Mouse (Mus musculus): ENCODE results near the gene Fam163a. TPM values are rescaled to one million over a fixed set of nuclear protein-coding genes. Genes with fewer than 3 reads are reported as not detected.
A peak's percentile ranks its signal among the peaks of the same experiment; 100 is the strongest.

Fam163a gene
- total and polyA plus RNA-seq, 3 experiments: not detected

GRCm38 (mm10) chr1:156229448-156229847 is 24.6 kb upstream of the Fam163a start:
- in situ Hi-C loops (cut with MboI; ENCODE audit: low pct_ligation_motif_present, low pct_unique_long_range_greater_than_20kb, low sequenced_read_pairs) (no loop called here), dilution Hi-C loops (cut with MboI; ENCODE audit: extremely low pct_ligation_motif_present, extremely low pct_unique_long_range_greater_than_20kb, low sequenced_read_pairs) (no loop called here)
- Histone ChIP-seq H3K9me3 (replicated peaks; ENCODE audit: low read length) (peaks cover 2% of the 10 kb centered on the region), H3K4me2 (ENCODE audit: insufficient read depth, low read depth, poor library complexity, severe bottlenecking) (no peak overlapping the region), H3K27ac (ENCODE audit: insufficient read depth, low read depth) (no peak overlapping the region), H3K9ac (ENCODE audit: insufficient read depth, low read depth) (no peak overlapping the region), H3K36me3 (replicated peaks in 1 of 2; ENCODE audit: control insufficient read depth in 1 of 2, insufficient read depth in 1 of 2, low read length in 1 of 2) (no peaks in the 10 kb centered on the region), H3K4me3 (replicated peaks in 1 of 3; ENCODE audit: low read depth in 2 of 3, low read length in 2 of 3, poor library complexity in 1 of 3) (no peak overlapping the region), H3K79me2 (replicated peaks; ENCODE audit: control insufficient read depth, extremely low read depth, insufficient read depth, poor library complexity, severe bottlenecking) (no peaks in the 10 kb centered on the region), H3K27me3 (replicated peaks) (no peaks in the 10 kb centered on the region), H3K4me1 (ENCODE audit: control insufficient read depth in 1 of 2, insufficient read depth in 2 of 2) (no peaks in the 10 kb centered on the region)
- peak; percentile 56 for DNase-seq (ENCODE audit: extremely low read depth)
- TF ChIP-seq RAD21 (IDR thresholded peaks at IDR 0.05; ENCODE audit: low read depth, low read length) (peak; percentile 56), NRF1 (IDR thresholded peaks at IDR 0.05; ENCODE audit: low read depth, low read length) (no peak), CTCF (conservative IDR thresholded peaks at IDR 0.05 in 1 of 2, IDR thresholded peaks at IDR 0.05 in 1 of 2; ENCODE audit: low read depth in 2 of 2, low read length in 2 of 2) (peak; percentile 26 to 75; a peak in 3 of 4 replicates), SMC3 (IDR thresholded peaks at IDR 0.05; ENCODE audit: low read depth, low read length) (peak; percentile 82), HCFC1 (IDR thresholded peaks at IDR 0.05; ENCODE audit: low read depth, low read length) (no peak), JUN (IDR thresholded peaks at IDR 0.05; ENCODE audit: insufficient read depth, low read depth, low read length) (no peak), EP300 (IDR thresholded peaks at IDR 0.05; ENCODE audit: low read length) (no peak)

- TF ChIP-seq MAX (IDR thresholded peaks at IDR 0.05; ENCODE audit: low read length) (no peak), JUN (IDR thresholded peaks at IDR 0.05; ENCODE audit: insufficient read depth, low read depth, low read length) (no peak), BHLHE40 (IDR thresholded peaks at IDR 0.05; ENCODE audit: low read depth, low read length) (no peak), UBTF (IDR thresholded peaks at IDR 0.05; ENCODE audit: low read depth, low read length) (no peak), HCFC1 (IDR thresholded peaks at IDR 0.05; ENCODE audit: low read depth, low read length) (no peak), MAZ (IDR thresholded peaks at IDR 0.05; ENCODE audit: low read depth, low read length) (no peak), NRF1 (IDR thresholded peaks at IDR 0.05; ENCODE audit: low read depth, low read length) (no peak), PAX5 (IDR thresholded peaks at IDR 0.05; ENCODE audit: low read length) (no peak), E2F4 (IDR thresholded peaks at IDR 0.05; ENCODE audit: insufficient replicate concordance, low read depth, low read length) (no peak), USF2 (conservative IDR thresholded peaks at IDR 0.05; ENCODE audit: low read depth, low read length) (no peak), POLR2AphosphoS2 (IDR thresholded peaks at IDR 0.05; ENCODE audit: low read depth, low read length) (no peak), USF1 (IDR thresholded peaks at IDR 0.05; ENCODE audit: low read depth, low read length) (no peak), GABPA (IDR thresholded peaks at IDR 0.05; ENCODE audit: insufficient replicate concordance, low read depth, low read length) (no peak), ZKSCAN1 (IDR thresholded peaks at IDR 0.05; ENCODE audit: borderline replicate concordance, low read depth, low read length) (no peak), KAT2A (IDR thresholded peaks at IDR 0.05; ENCODE audit: insufficient replicate concordance, low read length) (no peak), ZNF384 (IDR thresholded peaks at IDR 0.05; ENCODE audit: low read depth, low read length) (no peak), IRF4 (IDR thresholded peaks at IDR 0.05; ENCODE audit: low read depth, low read length) (no peak), CHD2 (IDR thresholded peaks at IDR 0.05; ENCODE audit: low read length) (no peak), JUND (conservative IDR thresholded peaks at IDR 0.05; ENCODE audit: low read depth, low read length) (no peak), CHD1 (IDR thresholded peaks at IDR 0.05; ENCODE audit: low read depth, low read length) (no peak)
- H3K27me3 ChIP-seq (replicated peaks): no peaks in the 10 kb centered on the region
- dilution Hi-C loops (cut with MboI; ENCODE audit: extremely low pct_ligation_motif_present, extremely low pct_unique_long_range_greater_than_20kb, low sequenced_read_pairs): no loop called here
Measured at GRCm38 (mm10) chr1:156228728-156229127, 23.9 kb upstream of the Fam163a start.

More at GRCm38 (mm10) chr1:156228728-156229127, 23.9 kb upstream of the Fam163a start:
- H3K4me2 ChIP-seq (ENCODE audit: insufficient read depth, low read depth, poor library complexity, severe bottlenecking): no peak overlapping the region
- no peaks in the 10 kb centered on the region for H3K4me1 ChIP-seq (ENCODE audit: control insufficient read depth in 1 of 2, insufficient read depth in 2 of 2)
- no peaks in the 10 kb centered on the region for H3K9me3 ChIP-seq (replicated peaks; ENCODE audit: low read length)
- H3K36me3 ChIP-seq (replicated peaks in 1 of 2; ENCODE audit: control insufficient read depth in 1 of 2, insufficient read depth in 1 of 2, low read length in 1 of 2): no peaks in the 10 kb centered on the region
- no peaks in the 10 kb centered on the region for H3K79me2 ChIP-seq (replicated peaks; ENCODE audit: control insufficient read depth, extremely low read depth, insufficient read depth, poor library complexity, severe bottlenecking)
- no peak overlapping the region for H3K4me3 ChIP-seq (replicated peaks in 1 of 3; ENCODE audit: low read depth in 2 of 3, low read length in 2 of 3, poor library complexity in 1 of 3)
- in situ Hi-C loops (cut with MboI; ENCODE audit: low pct_ligation_motif_present, low pct_unique_long_range_greater_than_20kb, low sequenced_read_pairs): no loop called here
- H3K9ac ChIP-seq (ENCODE audit: insufficient read depth, low read depth): no peak overlapping the region
- no peak overlapping the region for H3K27ac ChIP-seq (ENCODE audit: insufficient read depth, low read depth)
- DNase-seq (ENCODE audit: extremely low read depth): no peak

Measured in CH12.LX (cell line).